ENCODE assay signal across 18 mouse cellular contexts in genomic region chr3:55515966-55516365, GRCm38 (mm10). TPM values are rescaled to one million over a fixed set of nuclear protein-coding genes. Genes with fewer than 3 reads are reported as not detected.
"Had no signal": no experiment of that assay in that cellular context is flagged by ENCODE, and none has a peak within 500 bp of the region (broad histone marks: within the 10 kb centered on the region; RNA-seq: fewer than 3 reads in every experiment).

No protein-coding gene starts in this region.

- H3K27me3 ChIP-seq: liver, embryonic 15.5 days had no signal

- ATAC-seq: inflammation-experienced regulatory T-cells, adult 6 months; intestine, postnatal 0 days; lung, postnatal 0 days had no signal

- H3K9me3 ChIP-seq: liver, embryonic 15.5 days had no signal

- H3K4me3 ChIP-seq: left cerebral cortex, adult 2 months; liver, embryonic 15.5 days had no signal

- H3K9ac ChIP-seq: liver, embryonic 15.5 days had no signal

- DNase-seq: kidney, postnatal 14 days; lung, adult 2 months; lung, postnatal 36 days; right cerebral cortex, postnatal 14 days; thymus, postnatal 4 days had no signal

- H3K36me3 ChIP-seq: liver, embryonic 15.5 days had no signal

- H3K27ac ChIP-seq: left cerebral cortex, adult 2 months; liver, embryonic 15.5 days had no signal

- H3K4me2 ChIP-seq: liver, embryonic 11.5 days; liver, embryonic 15.5 days had no signal

- H3K4me1 ChIP-seq: liver, embryonic 15.5 days had no signal

RNA-seq across cellular contexts. Expression of gene Gm21954, which starts 44.0 kb away (rescaled TPM):
- total RNA-seq: layer of hippocampus, postnatal 25 days; left cerebral cortex, adult 2 months; left cerebral cortex, postnatal 25 days; megakaryocyte progenitor cell, adult 5-6 weeks had no signal
- polyA plus RNA-seq: inflammation-experienced regulatory T-cells, adult 6 months; intestine, postnatal 0 days; limb, embryonic 14.5 days; liver, embryonic 11.5 days; liver, embryonic 15.5 days; lung, adult 2 months; lung, postnatal 0 days; neural tube, embryonic 14.5 days; spleen, adult 2 months; stomach, embryonic 16.5 days had no signal
